Mouse (Mus musculus): ENCODE data around the gene Cyp26b1. TPM values are rescaled to one million over a fixed set of nuclear protein-coding genes. Genes with fewer than 3 reads are reported as not detected.

The Cyp26b1 gene
- polyA plus RNA-seq, 1 experiment from 2014 or later = 1.6 TPM

DNA sequence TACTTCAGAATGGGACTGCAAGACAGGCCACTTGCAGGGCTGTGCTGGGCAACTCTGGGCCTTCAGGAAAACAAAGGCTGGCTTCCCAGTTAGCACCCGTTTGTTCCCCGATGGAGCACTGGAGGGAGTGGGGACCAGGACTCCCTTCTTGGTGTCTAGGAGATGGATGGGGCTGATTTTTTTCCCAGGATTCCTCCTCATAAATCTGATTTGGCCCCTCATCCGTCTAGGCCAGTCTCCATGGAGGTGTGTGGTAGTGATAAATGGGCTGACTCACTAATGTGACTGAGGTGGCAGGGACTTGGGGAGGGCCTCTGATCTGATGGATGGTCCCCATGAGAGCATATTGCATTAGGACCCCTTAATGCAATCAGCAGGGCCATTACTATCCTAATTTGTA, 5.0 kb upstream of the Cyp26b1 start:
- Histone ChIP-seq H3K36me3 (ENCODE audit: insufficient read depth) (no peaks in the 10 kb centered on the region), H3K4me2 (no peak overlapping the region), H3K9ac (no peak overlapping the region), H3K27ac (ENCODE audit: low read depth) (no peak overlapping the region), H3K4me1 (ENCODE audit: insufficient read depth) (no peaks in the 10 kb centered on the region), H3K9me3 (ENCODE audit: low read depth, low read length) (no peaks in the 10 kb centered on the region), H3K27me3 (ENCODE audit: insufficient read depth, low read length) (no peaks in the 10 kb centered on the region), H3K4me3 (ENCODE audit: low read depth, low read length) (no peak overlapping the region)
- ATAC-seq (ENCODE audit: insufficient read depth) (no peak), DNase-seq (no peak)
- TF ChIP-seq CTCF (IDR thresholded peaks at IDR 0.05; ENCODE audit: low read depth) = no peak
- 52% methylated on average over 3 of the region's 3 CpGs for WGBS

DNA sequence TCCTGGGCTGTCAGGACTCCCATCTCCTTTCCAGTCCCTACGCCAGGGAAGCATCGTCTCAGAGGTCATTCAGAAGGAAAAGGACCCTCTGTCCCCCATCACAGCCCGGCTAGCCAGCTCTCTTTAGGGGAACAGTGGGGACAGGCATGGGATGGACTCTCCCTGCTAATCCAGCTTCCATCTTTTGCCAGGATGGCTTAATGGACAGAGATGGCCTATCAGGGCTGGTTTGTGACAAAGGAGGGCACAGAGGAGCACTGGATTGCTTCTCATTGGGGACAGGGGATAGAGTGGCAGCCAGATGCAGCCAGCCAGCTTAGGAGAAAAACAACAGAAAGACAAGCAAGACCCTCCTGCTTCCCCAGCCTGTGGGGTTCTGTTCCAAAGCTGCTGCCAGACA, 918 bp upstream of the Cyp26b1 start:
- H3K27me3 ChIP-seq (ENCODE audit: insufficient read depth, low read length) = peaks cover 6% of the 10 kb centered on the region
- 58% methylated on average over 3 of the region's 3 CpGs for WGBS
- ATAC-seq (ENCODE audit: insufficient read depth) = no peak
- H3K27ac ChIP-seq (ENCODE audit: low read depth) = no peak overlapping the region
- H3K36me3 ChIP-seq (ENCODE audit: insufficient read depth) = no peaks in the 10 kb centered on the region
- DNase-seq = no peak
- H3K9me3 ChIP-seq (ENCODE audit: low read depth, low read length) = no peaks in the 10 kb centered on the region
- no peak overlapping the region for H3K9ac ChIP-seq
- TF ChIP-seq CTCF (IDR thresholded peaks at IDR 0.05; ENCODE audit: low read depth) = no peak
- no peaks in the 10 kb centered on the region for H3K4me1 ChIP-seq (ENCODE audit: insufficient read depth)
- no peak overlapping the region for H3K4me3 ChIP-seq (ENCODE audit: low read depth, low read length)
- no peak overlapping the region for H3K4me2 ChIP-seq

DNA sequence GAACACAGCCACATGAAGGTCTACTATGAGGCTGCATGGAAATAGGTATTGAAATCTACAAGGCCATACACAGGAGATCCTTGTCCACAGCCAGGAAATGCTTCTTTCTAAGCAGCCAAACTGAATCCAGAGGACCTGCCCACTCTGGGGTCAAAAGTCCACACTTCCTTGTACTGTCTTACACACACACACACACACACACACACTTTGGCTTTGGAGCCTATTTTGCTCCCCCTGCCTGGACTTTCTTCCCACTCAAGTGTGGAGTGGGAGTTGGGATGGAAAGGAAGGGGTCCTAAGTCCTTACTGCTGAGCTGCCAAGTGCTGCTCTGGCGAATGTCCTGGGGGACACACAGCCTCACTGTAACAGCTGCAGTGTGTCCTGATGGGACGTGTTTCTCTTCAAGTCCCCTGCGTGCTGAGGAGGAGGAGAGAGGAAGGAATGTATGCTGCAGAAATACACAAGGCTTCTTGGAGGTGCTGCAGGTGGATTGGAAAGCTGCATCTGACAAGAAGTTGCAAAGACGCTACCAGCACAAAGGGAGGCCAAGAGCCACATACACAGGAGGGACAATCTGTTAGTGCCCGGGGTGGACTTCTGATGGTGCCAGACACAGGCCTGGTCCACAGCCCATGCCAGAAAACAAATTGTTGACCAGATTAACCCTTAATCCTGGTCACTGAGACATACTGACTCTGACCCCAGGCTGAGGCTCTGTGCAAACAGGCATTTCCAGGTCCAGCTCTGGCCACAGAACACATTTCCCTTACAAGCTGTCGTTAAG, 2.6 kb downstream of the Cyp26b1 start:
- Histone ChIP-seq H3K9me3 (ENCODE audit: low read depth, low read length) (no peaks in the 10 kb centered on the region), H3K9ac (no peak overlapping the region), H3K36me3 (ENCODE audit: insufficient read depth) (no peaks in the 10 kb centered on the region), H3K4me3 (ENCODE audit: low read depth, low read length) (no peak overlapping the region), H3K27me3 (ENCODE audit: insufficient read depth, low read length) (peaks cover 40% of the 10 kb centered on the region), H3K4me1 (ENCODE audit: insufficient read depth) (no peaks in the 10 kb centered on the region; the same call in 1 of the 2 replicates), H3K27ac (ENCODE audit: low read depth) (no peak overlapping the region), H3K4me2 (no peak overlapping the region)
- 40% methylated on average over 6 of the region's 6 CpGs for WGBS
- peak; percentile 12 for DNase-seq
- TF ChIP-seq CTCF (IDR thresholded peaks at IDR 0.05; ENCODE audit: low read depth) = no peak
- no peak for ATAC-seq (ENCODE audit: insufficient read depth)

DNA sequence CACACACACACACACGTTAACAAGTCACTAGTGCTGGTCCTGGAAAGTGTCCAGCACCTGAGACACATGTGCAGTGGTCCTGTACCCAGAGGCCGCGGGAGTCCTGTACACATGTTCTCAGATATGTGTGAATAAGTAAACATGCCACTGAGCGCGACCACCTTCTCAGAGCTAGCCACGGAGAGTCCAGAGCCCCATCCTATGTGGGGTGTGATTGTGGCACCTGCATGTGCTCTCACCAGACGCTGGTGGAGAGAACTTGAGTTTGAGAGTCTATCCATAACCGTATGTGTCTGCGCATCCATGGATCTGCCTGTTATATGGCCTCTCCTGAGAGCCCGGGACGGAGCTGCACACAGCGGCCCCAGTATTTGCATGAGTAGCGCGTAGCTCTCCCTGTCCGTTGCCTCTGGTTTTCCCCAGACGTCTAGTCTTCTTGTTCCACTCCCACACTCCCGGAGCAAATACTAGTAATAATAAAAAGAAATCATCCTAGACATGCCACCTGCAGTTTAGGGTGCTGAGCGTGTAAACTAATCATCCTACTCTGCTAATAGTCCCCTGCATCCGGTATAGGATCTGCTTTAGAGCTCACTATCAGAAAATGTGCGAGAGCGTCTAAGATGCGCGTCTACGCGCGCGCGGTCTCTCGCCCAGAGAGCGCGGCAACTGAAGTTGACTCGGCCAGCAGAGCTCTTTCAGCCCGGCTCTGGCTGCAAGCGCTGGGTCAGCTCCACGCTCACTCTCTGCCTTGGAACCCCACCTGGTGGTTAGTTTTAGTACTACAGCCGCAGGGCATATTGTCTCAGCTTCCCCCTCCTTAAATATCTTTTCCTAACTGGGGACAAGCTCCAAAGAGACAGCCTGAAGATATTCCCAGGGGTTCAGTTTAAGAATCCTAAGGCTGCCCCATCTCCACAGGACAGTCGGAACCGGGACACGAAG, 3.7 kb downstream of the Cyp26b1 start:
- no peak overlapping the region for H3K9ac ChIP-seq
- ATAC-seq (ENCODE audit: insufficient read depth) = peak; percentile 55
- peaks cover 4% of the 10 kb centered on the region; the same call in 1 of the 2 replicates for H3K4me1 ChIP-seq (ENCODE audit: insufficient read depth)
- 2% methylated on average over 39 of the region's 39 CpGs for WGBS
- H3K27ac ChIP-seq (ENCODE audit: low read depth) = no peak overlapping the region
- peak; percentile 95 for DNase-seq
- H3K4me3 ChIP-seq (ENCODE audit: low read depth, low read length) = peak overlapping the region; percentile 14; the same call in 1 of the 2 replicates
- peak overlapping the region; percentile 87 for H3K4me2 ChIP-seq
- no peaks in the 10 kb centered on the region for H3K9me3 ChIP-seq (ENCODE audit: low read depth, low read length)
- H3K36me3 ChIP-seq (ENCODE audit: insufficient read depth) = no peaks in the 10 kb centered on the region
- peak; percentile 94 for TF ChIP-seq CTCF (IDR thresholded peaks at IDR 0.05; ENCODE audit: low read depth)
- peaks cover 51% of the 10 kb centered on the region for H3K27me3 ChIP-seq (ENCODE audit: insufficient read depth, low read length)

DNA sequence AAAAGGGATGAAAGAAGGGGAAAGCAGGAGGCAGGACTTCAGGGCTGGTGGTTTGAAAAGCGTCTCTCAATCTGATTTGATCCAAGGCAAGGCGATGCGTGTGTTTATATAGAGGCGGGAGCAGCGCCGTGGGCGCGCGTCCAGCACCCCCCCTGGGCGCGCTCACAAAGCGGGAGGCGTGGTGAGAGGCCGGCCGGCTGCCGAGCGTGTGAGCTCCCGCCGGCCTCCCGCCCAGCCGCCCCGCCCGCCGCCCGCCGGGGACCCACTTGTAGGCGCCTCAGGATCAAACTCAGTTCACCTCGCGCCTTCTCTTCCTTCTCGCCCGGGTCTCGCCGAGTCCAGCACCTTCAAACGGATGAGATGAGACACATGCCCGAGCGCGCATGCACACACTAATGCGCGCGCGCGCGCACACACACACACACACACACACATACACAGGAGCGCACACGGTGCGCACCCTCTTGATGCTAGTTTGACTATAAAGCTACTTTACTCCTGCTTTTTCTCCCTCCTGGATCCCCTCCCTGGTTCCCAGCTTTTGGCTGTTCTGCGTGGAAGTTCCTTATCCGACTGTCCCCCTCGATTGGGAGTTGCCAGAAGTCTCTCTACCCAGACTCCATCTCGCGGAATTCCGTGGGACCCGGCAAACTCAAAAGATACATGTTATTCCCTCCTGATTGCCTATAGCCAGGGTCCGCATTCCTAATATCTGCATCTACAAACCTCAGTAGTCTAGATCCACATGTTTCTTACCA, 4.6 kb downstream of the Cyp26b1 start:
- Histone ChIP-seq H3K4me1 (ENCODE audit: insufficient read depth) (peaks cover 7% of the 10 kb centered on the region; the same call in 1 of the 2 replicates), H3K27me3 (ENCODE audit: insufficient read depth, low read length) (peaks cover 61% of the 10 kb centered on the region), H3K4me3 (ENCODE audit: low read depth, low read length) (peak overlapping the region; percentile 46), H3K27ac (ENCODE audit: low read depth) (no peak overlapping the region), H3K9me3 (ENCODE audit: low read depth, low read length) (no peaks in the 10 kb centered on the region), H3K9ac (no peak overlapping the region), H3K4me2 (peak overlapping the region; percentile 87), H3K36me3 (ENCODE audit: insufficient read depth) (no peaks in the 10 kb centered on the region)
- WGBS = under 1% methylated on average over 51 of the region's 54 CpGs
- ATAC-seq (ENCODE audit: insufficient read depth) (peak; percentile 57), DNase-seq (peak; percentile 90)
- TF ChIP-seq CTCF (IDR thresholded peaks at IDR 0.05; ENCODE audit: low read depth) = no peak

DNA sequence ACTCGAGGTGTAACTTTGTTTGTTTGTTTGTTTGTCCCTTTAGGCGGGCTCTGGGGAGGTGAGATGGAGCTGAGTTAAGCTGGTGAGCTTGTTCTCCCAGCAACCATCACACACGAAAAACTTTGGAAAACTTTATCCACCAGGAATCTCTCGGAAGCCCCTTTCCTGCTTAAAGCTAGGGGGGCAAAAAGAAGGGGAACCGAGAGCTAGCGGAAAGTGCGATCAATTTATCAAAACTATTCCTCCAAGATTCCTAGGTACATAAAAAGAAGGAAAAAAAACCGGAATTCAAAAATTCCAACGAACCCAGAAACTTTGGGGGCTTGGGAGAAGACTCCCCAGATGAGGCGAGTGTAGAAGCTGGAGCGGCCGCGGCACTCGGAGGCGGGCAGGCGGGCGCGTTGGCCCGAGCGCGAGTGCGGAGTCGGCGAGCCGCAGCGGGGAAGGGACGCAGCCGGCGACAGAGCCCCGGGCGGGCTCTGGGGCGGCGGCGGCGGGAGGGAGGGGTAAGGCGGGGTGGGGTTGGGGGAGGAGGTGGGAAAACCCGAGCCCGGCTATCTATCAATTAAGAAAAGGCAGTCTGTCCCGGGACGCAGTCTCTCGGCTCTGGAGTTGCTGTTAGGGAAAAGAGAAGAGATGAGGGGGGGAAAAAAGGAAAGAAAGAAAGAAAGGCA, 5.3 kb downstream of the Cyp26b1 start:
- under 1% methylated on average over 41 of the region's 41 CpGs for WGBS
- DNase-seq (peak; percentile 68), ATAC-seq (ENCODE audit: insufficient read depth) (peak; percentile 4; the same call in 1 of the 2 replicates)
- H3K9me3 ChIP-seq (ENCODE audit: low read depth, low read length) = no peaks in the 10 kb centered on the region
- peak overlapping the region; percentile 46 for H3K4me3 ChIP-seq (ENCODE audit: low read depth, low read length)
- no peaks in the 10 kb centered on the region for H3K36me3 ChIP-seq (ENCODE audit: insufficient read depth)
- H3K27ac ChIP-seq (ENCODE audit: low read depth) = no peak overlapping the region
- H3K27me3 ChIP-seq (ENCODE audit: insufficient read depth, low read length) = peaks cover 67% of the 10 kb centered on the region
- peak overlapping the region; percentile 32 for H3K9ac ChIP-seq
- no peak for TF ChIP-seq CTCF (IDR thresholded peaks at IDR 0.05; ENCODE audit: low read depth)
- peaks cover 15% of the 10 kb centered on the region; the same call in 1 of the 2 replicates for H3K4me1 ChIP-seq (ENCODE audit: insufficient read depth)
- peak overlapping the region; percentile 87 for H3K4me2 ChIP-seq

All from lung, embryonic 14.5 days (tissue).